Mouse (Mus musculus) ovary, postnatal 36 days (tissue): ENCODE measurements at regions not wholly inside any gene's neighbourhood (a gene's known extent, or its start where the extent isn't known, plus 50 kb on each side); places are given as distances from the start of the nearest gene placed in this dataset.

Experiments used
- DNase-seq: peaks from one replicate; pipeline ENCODE4 v3.0.0; 2022; ENCODE audit warnings: low spot score, mixed read lengths

GRCm38 (mm10) chr6:76825953-76826352 is 328.4 kb upstream of the Gm9008 start:
- no peak for DNase-seq

- no peak for DNase-seq
Observed at GRCm38 (mm10) chr6:76802969-76803368, 305.4 kb upstream of the Gm9008 start.

- DNase-seq = no peak
Observed at GRCm38 (mm10) chr6:76780168-76780567, 282.6 kb upstream of the Gm9008 start.

DNA sequence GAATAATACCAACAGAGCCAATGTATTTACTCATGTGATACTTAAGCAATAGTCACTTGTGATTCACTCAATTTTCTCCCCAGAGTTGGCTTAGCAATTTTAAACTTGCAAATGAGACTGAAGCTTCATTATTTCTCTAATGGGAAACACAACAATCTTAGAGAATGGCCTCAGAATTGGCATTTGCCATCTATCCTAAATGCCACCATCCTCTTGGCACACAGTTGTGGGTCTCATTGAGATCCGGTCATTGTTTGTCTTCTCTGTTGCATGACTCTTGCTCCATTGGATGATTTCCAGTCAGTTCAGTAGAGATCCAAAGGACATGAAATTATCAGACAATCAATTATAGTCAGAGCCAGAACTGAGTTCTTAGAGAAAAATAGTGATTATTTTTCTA is 280.6 kb upstream of the Gm9008 start:
- DNase-seq = no peak

- DNase-seq = no peak
Observed at GRCm38 (mm10) chr6:76777080-76777479, 279.5 kb upstream of the Gm9008 start.

DNA sequence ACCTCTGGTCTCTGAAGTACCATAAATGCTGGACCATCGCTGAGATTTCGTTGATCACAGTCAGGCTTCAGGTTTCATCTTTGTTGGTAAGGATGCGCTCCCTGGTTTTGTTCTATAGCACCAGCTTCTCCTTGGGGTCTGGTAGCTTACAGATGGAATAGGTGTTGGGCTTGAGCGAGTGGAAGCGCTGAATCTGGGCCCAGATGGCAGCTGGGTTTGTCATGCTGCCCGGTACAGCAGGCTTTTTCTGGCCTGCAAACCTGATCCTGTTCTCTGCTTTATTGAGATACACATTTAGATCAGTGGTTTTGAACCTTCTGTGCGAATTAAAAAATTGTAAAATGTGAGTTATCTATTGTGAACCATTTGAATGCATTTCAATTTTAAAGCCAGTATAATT is 266.3 kb upstream of the Gm9008 start:
- no peak for DNase-seq

DNA sequence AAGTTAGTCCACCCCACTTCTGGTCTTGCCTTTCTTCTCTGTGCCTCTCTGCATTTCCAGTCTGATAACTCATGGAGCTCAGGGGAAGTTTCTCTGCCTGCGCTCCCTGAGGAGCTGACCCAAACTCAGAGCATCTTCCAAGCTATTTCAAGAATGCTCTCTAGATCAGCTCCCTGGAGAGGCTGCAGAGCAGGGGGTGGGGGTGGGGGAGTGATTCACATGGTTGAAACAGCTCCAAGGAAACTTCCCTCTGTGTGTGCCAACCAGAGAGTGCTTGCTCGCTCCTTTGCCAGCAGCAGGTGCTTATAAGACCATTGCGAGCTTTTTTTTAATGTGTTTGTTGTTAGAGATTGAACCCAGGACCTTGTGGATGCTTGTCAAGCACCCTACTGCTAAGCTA is 257.3 kb upstream of the Gm9008 start:
- DNase-seq = peak; percentile 5
